Mouse (Mus musculus) adrenal gland, adult 2 months (tissue): Measurements from ENCODE around the gene Ttc16. TPM values are rescaled to one million over a fixed set of nuclear protein-coding genes. Genes with fewer than 3 reads are reported as not detected.

ENCODE experiments used
- DNase-seq: peaks from one replicate; pipeline ENCODE4 v3.0.0; 2021
- microRNA-seq, 2 experiments: library from miRNA; unstranded; fragments of <30 nt; microRNA quantifications; one replicate each; pipeline ENCODE4 v1.2.0; 2021
- polyA plus RNA-seq: library from polyadenylated mRNA; depleted of rRNA; stranded (reverse); fragments of >200 nt; gene quantifications from 2 replicates; pipeline ENCODE4 v1.2.3, GENCODE M21; 2012; rRNA removed
- total RNA-seq, 2 experiments: library from RNA; stranded (reverse); gene quantifications; 2 replicates each; pipeline ENCODE4 v1.2.3; 2021

Ttc16 gene
- total and polyA plus RNA-seq, 3 experiments, result 0.24 to 0.35 (median 0.31) TPM

DNA sequence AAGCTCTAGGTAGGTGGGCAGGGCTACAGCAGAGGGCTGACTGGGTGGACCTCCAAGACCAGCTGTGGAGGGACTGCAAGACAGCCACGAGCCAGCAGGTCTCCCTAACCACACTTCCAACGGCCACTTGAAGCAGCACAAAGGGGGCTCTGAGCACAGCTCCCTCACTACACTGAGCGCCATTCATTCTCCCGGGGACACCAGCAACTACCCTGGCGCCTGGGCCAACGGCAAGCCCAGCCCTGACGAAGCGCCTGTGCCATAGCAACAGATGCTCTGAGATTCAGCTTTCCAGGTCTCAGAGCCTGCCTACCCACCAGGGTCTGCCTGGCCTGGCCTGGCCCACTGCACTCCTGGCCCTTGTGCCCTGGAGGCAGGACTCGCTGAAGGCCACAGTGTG lies 56.7 kb downstream of the Ttc16 start:
- DNase-seq, result no peak

DNA sequence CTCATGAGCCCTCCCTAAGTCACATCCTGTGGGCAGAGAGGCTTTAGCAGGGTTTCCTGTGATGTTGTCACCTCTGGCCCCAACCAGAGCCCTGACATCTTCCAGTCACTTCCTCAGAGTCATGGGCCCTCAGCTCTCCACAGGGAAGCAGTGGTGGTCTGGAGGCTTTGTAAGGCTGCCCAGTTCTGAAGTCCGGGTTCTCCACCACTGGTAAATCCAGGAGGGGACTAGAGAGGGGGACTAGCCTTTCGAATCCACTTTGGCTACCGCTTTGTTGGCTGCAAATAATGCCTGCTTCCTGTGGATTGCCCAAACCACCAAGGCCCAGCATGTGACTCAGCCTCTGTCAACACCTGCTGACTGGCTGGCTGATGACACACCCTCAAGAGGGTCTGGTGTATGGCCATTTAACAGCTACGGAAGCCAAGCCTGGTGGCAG lies 60.4 kb downstream of the Ttc16 start:
- peak; percentile 65 for DNase-seq

- no peak for DNase-seq
These were observed 61.1 kb downstream of the Ttc16 start for GRCm38 (mm10) chr2:32714117-32714986.

- DNase-seq, result peak; percentile 96
These were observed 62.3 kb downstream of the Ttc16 start, which contains the start of gene Cdk9 for GRCm38 (mm10) chr2:32712934-32713817. Gene Cdk9, minus strand, starts transcription at chr2:32713076.

GRCm38 (mm10) chr2:32712586-32712933 lies 62.9 kb downstream of the Ttc16 start:
- DNase-seq, result peak; percentile 97

GRCm38 (mm10) chr2:32712108-32712551 lies 63.3 kb downstream of the Ttc16 start:
- peak; percentile 85 for DNase-seq

DNA sequence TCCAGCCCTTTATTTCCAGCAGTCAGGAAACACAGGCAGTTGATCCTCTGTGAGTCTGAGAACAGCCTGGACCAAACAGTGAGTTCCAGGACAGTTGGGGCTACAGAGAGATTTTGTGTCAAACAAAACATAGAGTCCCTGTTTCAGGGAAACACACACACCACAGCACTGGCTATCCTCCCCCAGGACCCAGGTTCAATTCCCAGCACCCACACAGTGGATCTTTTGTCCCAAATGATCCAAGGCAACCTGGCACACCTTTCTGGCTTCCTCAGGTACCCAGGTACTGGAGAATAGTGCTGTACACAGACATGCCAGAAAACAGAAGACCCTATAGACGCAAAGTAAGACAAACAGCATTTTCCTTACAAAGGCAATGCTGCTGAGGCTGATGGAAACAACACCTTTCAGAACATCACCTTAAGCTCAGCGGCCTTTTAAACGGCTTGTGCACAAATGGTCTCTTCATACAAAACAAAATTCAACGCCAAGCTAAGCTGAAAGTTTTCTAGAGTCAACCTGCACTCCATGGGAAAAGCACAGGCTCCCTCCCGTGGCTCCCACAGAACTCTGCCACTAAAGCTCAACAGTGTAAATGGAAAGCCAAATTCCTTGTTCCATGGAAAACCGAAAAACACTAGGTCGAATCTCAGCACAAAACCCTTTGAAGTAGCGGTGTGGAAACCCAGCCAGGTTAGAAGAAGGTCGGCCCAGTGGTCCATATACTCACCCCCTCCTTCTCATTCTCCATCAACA lies 64.0 kb downstream of the Ttc16 start:
- DNase-seq, result no peak

- DNase-seq, result no peak
These were observed 65.0 kb downstream of the Ttc16 start for GRCm38 (mm10) chr2:32710425-32710824.

DNA sequence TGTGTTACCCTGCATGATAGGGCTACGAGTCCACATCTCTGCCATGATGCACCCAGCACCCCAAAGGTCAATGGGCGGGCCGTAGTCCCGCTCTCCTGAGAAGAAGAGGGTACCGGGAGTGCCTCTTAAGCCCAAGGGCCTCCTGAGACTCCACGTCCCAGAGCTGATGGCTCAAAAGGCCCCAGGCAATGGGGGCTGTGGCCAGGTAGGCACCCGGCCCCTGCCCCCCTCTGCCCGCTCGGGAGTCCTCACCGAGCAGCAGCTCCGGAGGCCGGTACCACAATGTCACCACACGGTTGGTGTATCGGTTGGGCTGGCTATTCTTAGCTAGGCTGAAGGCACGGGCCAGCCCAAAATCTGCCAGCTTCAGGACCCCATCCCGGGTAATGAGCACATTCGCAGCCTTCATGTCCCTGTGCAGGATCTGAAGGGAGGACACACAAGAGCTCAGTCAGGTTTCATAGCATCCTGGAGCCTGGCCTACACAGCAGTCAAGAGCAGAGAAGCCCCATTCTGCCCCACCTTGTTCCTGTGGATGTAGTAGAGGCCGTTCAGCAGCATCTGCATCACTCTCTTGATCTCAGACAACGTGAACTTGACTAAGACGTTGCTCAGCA lies 65.8 kb downstream of the Ttc16 start:
- no peak for DNase-seq

DNA sequence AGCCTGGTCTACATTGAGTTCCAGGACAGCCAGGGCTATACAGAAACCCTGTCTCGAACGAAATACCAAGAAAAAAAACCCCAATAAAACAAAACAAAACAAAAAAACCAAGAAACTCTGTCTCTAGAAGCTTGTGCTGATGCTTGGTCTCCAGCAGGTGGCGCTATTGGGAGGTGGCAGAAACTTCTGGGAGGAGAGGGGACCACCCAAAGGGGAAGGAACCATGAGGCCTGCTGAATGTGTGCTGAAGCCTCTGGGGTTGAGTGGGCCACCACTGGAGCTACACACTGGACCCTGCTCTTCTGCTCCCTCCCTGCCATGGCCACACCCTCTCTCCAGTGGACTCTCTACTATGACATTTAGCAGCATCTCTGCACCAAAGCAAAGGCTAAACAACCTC lies 66.8 kb downstream of the Ttc16 start:
- DNase-seq, result no peak

Small RNAs within 50 kb of the gene (microRNA-seq; reads per million reads assigned to microRNA genes)
- gene Mir2861, result 0 to 0.66 reads per million in 2 experiments
- gene Mir3960, result 0 reads per million in 2 experiments

Other genes starting within 250 kb of the Ttc16 start
- gene Fam102a, start 240.3 kb downstream of the Ttc16 start, total RNA-seq, result 10 to 100 TPM; 37.1 to 40.8 TPM
- gene Fam102a, start 240.3 kb downstream of the Ttc16 start, polyA plus RNA-seq, result 40.2 and 43.1 TPM in 2 replicates
- gene Dpm2, start 204.8 kb downstream of the Ttc16 start, total RNA-seq, result 10 to 100 TPM; 52.7 to 67.4 TPM
- gene Dpm2, start 204.8 kb downstream of the Ttc16 start, polyA plus RNA-seq, result 160 and 165 TPM in 2 replicates
- gene Pip5kl1, start 200.8 kb downstream of the Ttc16 start, total RNA-seq, result under 1 TPM in 1 of 2 experiments, not detected in 1; 0.29 TPM
- gene Pip5kl1, start 200.8 kb downstream of the Ttc16 start, polyA plus RNA-seq, result 0.10 TPM in 1 of 2 replicates, not detected in the other
- not detected for gene 9430097D07Rik, start 199.9 kb downstream of the Ttc16 start, total RNA-seq
- gene 9430097D07Rik, start 199.9 kb downstream of the Ttc16 start, polyA plus RNA-seq, result not detected in 2 replicates
- 10 to 100 TPM in 1 of 2 experiments, 1 to 10 TPM in 1; 5.6 to 14.5 TPM for gene St6galnac4, start 188.5 kb downstream of the Ttc16 start, total RNA-seq
- 15.4 and 18.5 TPM in 2 replicates for gene St6galnac4, start 188.5 kb downstream of the Ttc16 start, polyA plus RNA-seq
- 10 to 100 TPM; 55.2 to 55.6 TPM for gene St6galnac6, start 175.9 kb downstream of the Ttc16 start, total RNA-seq
- gene St6galnac6, start 175.9 kb downstream of the Ttc16 start, polyA plus RNA-seq, result 115 and 122 TPM in 2 replicates
- 10 to 100 TPM; 40.6 to 59.0 TPM for gene Ak1, start 153.9 kb downstream of the Ttc16 start, total RNA-seq
- 66.6 and 67.7 TPM in 2 replicates for gene Ak1, start 153.9 kb downstream of the Ttc16 start, polyA plus RNA-seq
- 100 to 1,000 TPM; 100 to 128 TPM for gene Eng, start 129.0 kb downstream of the Ttc16 start, total RNA-seq
- 266 and 281 TPM in 2 replicates for gene Eng, start 129.0 kb downstream of the Ttc16 start, polyA plus RNA-seq
- 10 to 100 TPM in 1 of 2 experiments, 1 to 10 TPM in 1; 7.5 to 13.9 TPM for gene Fpgs, start 71.5 kb downstream of the Ttc16 start, total RNA-seq
- gene Fpgs, start 71.5 kb downstream of the Ttc16 start, polyA plus RNA-seq, result 45.7 and 48.2 TPM in 2 replicates
- 10 to 100 TPM; 69.7 to 74.7 TPM for gene Cdk9, start 62.6 kb downstream of the Ttc16 start, total RNA-seq
- gene Cdk9, start 62.6 kb downstream of the Ttc16 start, polyA plus RNA-seq, result 131 and 132 TPM in 2 replicates
- 10 to 100 TPM; 11.3 to 19.1 TPM for gene Sh2d3c, start 54.6 kb downstream of the Ttc16 start, total RNA-seq
- gene Sh2d3c, start 54.6 kb downstream of the Ttc16 start, polyA plus RNA-seq, result 47.0 and 50.8 TPM in 2 replicates
- gene 6330409D20Rik, start 34.6 kb downstream of the Ttc16 start, total RNA-seq, result not detected
- not detected in 2 replicates for gene 6330409D20Rik, start 34.6 kb downstream of the Ttc16 start, polyA plus RNA-seq
- gene Tor2a, start 18.4 kb downstream of the Ttc16 start, total RNA-seq, result 10 to 100 TPM; 18.7 to 26.5 TPM
- 70.6 and 74.0 TPM in 2 replicates for gene Tor2a, start 18.4 kb downstream of the Ttc16 start, polyA plus RNA-seq
- 10 to 100 TPM in 1 of 2 experiments, 1 to 10 TPM in 1; 4.0 to 14.3 TPM for gene Ptrh1, start 153 bp upstream of the Ttc16 start, total RNA-seq
- 5.0 and 6.3 TPM in 2 replicates for gene Ptrh1, start 153 bp upstream of the Ttc16 start, polyA plus RNA-seq
- gene Cfap157, start 8.8 kb upstream of the Ttc16 start, total RNA-seq, result not detected
- not detected in 2 replicates for gene Cfap157, start 8.8 kb upstream of the Ttc16 start, polyA plus RNA-seq
- 10 to 100 TPM; 19.3 to 29.5 TPM for gene Stxbp1, start 71.6 kb upstream of the Ttc16 start, total RNA-seq
- gene Stxbp1, start 71.6 kb upstream of the Ttc16 start, polyA plus RNA-seq, result 8.0 and 8.1 TPM in 2 replicates
- 10 to 100 TPM; 14.8 to 27.4 TPM for gene Fam129b, start 100.5 kb upstream of the Ttc16 start, total RNA-seq
- 20.1 and 21.6 TPM in 2 replicates for gene Fam129b, start 100.5 kb upstream of the Ttc16 start, polyA plus RNA-seq
- gene Rpl12, start 185.9 kb upstream of the Ttc16 start, total RNA-seq, result 100 to 1,000 TPM; 136 to 149 TPM
- 146 and 165 TPM in 2 replicates for gene Rpl12, start 185.9 kb upstream of the Ttc16 start, polyA plus RNA-seq
- 10 to 100 TPM; 18.0 to 25.6 TPM for gene Lrsam1, start 186.0 kb upstream of the Ttc16 start, total RNA-seq
- 24.8 and 26.0 TPM in 2 replicates for gene Lrsam1, start 186.0 kb upstream of the Ttc16 start, polyA plus RNA-seq
- 10 to 100 TPM; 14.1 to 23.9 TPM for gene Slc2a8, start 206.4 kb upstream of the Ttc16 start, total RNA-seq
- 525 and 573 TPM in 2 replicates for gene Slc2a8, start 206.4 kb upstream of the Ttc16 start, polyA plus RNA-seq